Mouse (Mus musculus) left cerebral cortex, postnatal 14 days (tissue): ENCODE measurements at regions not wholly inside any gene's neighbourhood (a gene's known extent, or its start where the extent isn't known, plus 50 kb on each side); places are given as distances from the start of the nearest gene placed in this dataset.

Source experiments
- DNase-seq, 2 experiments: peaks; one replicate each; pipeline ENCODE4 v3.0.0; 2021 to 2022; ENCODE audit warnings: low spot score in 2 of 2, mixed read lengths in 1 of 2
- intact Hi-C: fragments of 180-260 bp; cut with DNase I; formaldehyde crosslinking; loops from one replicate; pipeline ENCODE4 v1.15.1; 2025

GRCm38 (mm10) chr14:61805433-61805832 lies 198.2 kb downstream of the Kcnrg start:
- intact Hi-C loops: no loop called here
- no peak for DNase-seq

GRCm38 (mm10) chr14:61808193-61808592 lies 200.9 kb downstream of the Kcnrg start:
- intact Hi-C loops: no loop called here
- peak; percentile 18 to 28 for DNase-seq

- intact Hi-C loops: no loop called here
These were observed 202.6 kb downstream of the Kcnrg start for GRCm38 (mm10) chr14:61809716-61810437.

GRCm38 (mm10) chr14:61810836-61811235 lies 203.6 kb downstream of the Kcnrg start:
- intact Hi-C loops: no loop called here

More at GRCm38 (mm10) chr14:61809716-61810437, 202.6 kb downstream of the Kcnrg start:
- DNase-seq: peak; percentile 52 to 70

GRCm38 (mm10) chr14:61817711-61818110 lies 210.5 kb downstream of the Kcnrg start:
- intact Hi-C loops: no loop called here
- DNase-seq: no peak

More at GRCm38 (mm10) chr14:61810836-61811235, 203.6 kb downstream of the Kcnrg start:
- DNase-seq: no peak

GRCm38 (mm10) chr14:61818365-61818764 lies 211.1 kb downstream of the Kcnrg start:
- intact Hi-C loops: no loop called here
- DNase-seq: no peak

- DNase-seq: no peak
- intact Hi-C loops: no loop called here
These were observed 212.0 kb downstream of the Kcnrg start for GRCm38 (mm10) chr14:61819251-61819650.

GRCm38 (mm10) chr14:61834291-61834936 lies 227.2 kb downstream of the Kcnrg start:
- intact Hi-C loops: no loop called here
- DNase-seq: peak in 1 of 2 experiments; percentile 18

- intact Hi-C loops: no loop called here
- no peak for DNase-seq
These were observed 228.5 kb downstream of the Kcnrg start for GRCm38 (mm10) chr14:61835729-61836128.

- intact Hi-C loops: no loop called here
- DNase-seq: no peak
These were observed 229.0 kb downstream of the Kcnrg start for GRCm38 (mm10) chr14:61836231-61836630.

GRCm38 (mm10) chr14:61836965-61837364 lies 229.7 kb downstream of the Kcnrg start:
- DNase-seq: no peak
- intact Hi-C loops: no loop called here

GRCm38 (mm10) chr14:61837851-61838250 lies 230.6 kb downstream of the Kcnrg start:
- intact Hi-C loops: no loop called here
- no peak for DNase-seq

GRCm38 (mm10) chr14:61842476-61842875 lies 235.2 kb downstream of the Kcnrg start:
- intact Hi-C loops: no loop called here
- no peak for DNase-seq

GRCm38 (mm10) chr14:61846441-61846840 lies 239.2 kb downstream of the Kcnrg start:
- intact Hi-C loops: no loop called here
- no peak for DNase-seq

- intact Hi-C loops: no loop called here
- no peak for DNase-seq
These were observed 243.0 kb downstream of the Kcnrg start for GRCm38 (mm10) chr14:61850244-61850643.

- DNase-seq: no peak
- intact Hi-C loops: no loop called here
These were observed 250.4 kb downstream of the Kcnrg start for GRCm38 (mm10) chr14:61857616-61858015.

- intact Hi-C loops: no loop called here
- no peak for DNase-seq
These were observed 253.4 kb downstream of the Kcnrg start for GRCm38 (mm10) chr14:61860688-61861087.

- intact Hi-C loops: no loop called here
- DNase-seq: peak in 1 of 2 experiments; percentile 8
These were observed 254.2 kb downstream of the Kcnrg start for GRCm38 (mm10) chr14:61861357-61861958.

- no peak for DNase-seq
- intact Hi-C loops: no loop called here
These were observed 255.7 kb downstream of the Kcnrg start for GRCm38 (mm10) chr14:61862931-61863330.

- DNase-seq: no peak
- intact Hi-C loops: no loop called here
These were observed 256.2 kb downstream of the Kcnrg start for GRCm38 (mm10) chr14:61863475-61863874.
